Mouse (Mus musculus): ENCODE results near the gene Slc4a7.
"Not testable (repeated sequence)": the region's sequence is repeated elsewhere in the genome, so short reads cannot be mapped to it uniquely, and the experiment has no call there.

Gene Slc4a7

DNA sequence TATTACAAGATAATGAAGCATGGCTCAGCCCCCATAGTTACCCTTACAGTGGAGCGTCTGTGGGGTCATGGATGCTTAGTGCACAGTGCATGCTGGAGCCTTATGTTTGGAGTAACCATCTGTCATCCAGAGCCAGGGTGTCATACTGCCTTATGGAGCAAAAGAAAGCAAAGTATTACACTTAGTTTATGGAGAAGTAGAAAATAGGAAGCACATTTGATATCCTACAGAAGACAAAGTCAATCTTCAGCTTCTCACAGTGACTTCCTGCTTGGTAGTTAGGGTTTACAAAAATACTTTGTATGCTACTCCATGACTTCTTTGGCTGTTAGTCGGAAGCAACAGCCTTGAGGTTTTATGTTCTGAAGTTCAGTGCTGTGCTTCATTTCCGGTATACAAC is 98.7 kb downstream of the Slc4a7 start:
- DNase-seq: no peak

DNA sequence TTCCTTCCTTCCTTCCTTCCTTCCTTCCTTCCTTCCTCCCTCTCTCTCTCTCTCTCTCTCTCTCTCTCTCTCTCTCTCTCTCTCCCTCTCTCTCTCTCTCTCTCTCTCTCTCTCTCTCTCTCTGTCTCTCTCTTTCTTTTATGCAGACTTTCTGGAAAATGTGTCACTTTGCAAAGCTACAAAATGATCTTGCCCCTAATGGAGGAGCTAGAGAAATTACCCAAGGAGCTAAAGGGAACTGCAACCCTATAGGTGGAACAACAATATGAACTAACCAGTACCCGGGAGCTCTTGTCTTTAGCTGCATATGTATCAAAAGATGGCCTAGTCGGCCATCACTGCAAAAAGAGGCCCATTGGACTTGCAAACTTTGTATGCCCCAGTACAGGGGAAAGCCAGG is 101.0 kb downstream of the Slc4a7 start, which contains the start of gene Nek10:
Gene Nek10, plus strand, starts transcription at position 301 of the 400 bp plus-strand sequence.
- DNase-seq: not testable (repeated sequence)

DNA sequence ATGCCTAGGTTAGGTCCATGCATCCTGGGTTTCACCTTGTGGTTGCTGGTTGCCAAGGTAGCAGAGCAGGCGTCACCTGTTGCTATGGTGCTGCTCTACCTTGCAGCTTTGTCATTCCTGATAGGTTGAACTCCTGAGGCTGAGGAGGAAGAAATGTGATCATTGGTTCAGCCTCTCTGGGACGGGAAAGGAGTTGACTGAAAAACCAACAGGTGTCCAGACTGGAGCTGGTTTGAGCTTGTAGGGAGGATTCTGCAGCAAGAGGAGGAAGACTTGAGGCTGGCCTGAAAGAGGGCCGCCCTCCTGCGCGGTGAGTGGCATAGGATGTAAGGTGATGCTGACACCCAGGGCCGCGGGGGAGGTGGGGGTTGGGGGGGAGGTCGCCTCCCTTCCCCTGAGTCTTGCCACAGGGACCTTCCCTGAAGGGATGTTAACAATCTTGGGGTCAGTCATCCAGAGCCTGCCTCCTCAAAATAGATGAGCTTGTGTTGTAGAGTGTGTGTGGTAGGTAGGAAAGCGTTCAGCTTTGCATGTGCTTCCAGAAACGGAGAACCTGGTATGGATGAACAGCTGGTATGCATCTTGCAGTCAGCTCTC is 101.9 kb downstream of the Slc4a7 start:
- DNase-seq: no peak

DNA sequence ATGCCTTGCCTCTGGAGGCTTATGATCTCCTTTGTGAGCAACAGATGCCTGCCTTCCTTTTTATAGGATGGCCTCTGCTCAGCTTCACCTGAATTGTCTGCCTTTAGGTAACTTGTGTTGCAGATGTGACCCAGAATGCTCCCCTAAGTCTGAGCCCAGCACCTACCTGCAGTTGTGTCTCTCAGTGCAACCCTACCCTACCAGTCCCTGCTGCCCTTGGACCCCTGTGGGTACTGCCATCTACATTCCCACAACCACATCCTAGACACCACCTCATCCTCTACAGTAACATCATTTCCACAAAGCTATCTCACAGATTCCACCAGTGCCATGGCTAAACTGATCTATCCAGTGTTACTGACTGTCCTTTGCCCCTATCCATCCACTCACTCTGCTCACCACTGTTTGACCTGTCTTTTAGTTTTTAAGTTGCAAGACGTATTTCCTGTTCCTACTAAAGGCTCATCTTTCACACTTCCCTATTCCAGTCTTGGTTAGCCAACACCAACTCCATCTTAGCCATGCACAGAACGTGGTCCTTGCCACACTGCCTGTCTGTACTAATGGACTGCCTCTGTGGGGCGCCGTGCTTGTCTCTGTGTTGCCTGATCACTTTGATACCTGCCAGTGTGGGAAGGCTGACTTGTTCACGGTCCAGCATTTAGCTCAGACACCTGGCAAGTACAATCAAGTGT is 102.6 kb downstream of the Slc4a7 start:
- no peak for DNase-seq

DNA sequence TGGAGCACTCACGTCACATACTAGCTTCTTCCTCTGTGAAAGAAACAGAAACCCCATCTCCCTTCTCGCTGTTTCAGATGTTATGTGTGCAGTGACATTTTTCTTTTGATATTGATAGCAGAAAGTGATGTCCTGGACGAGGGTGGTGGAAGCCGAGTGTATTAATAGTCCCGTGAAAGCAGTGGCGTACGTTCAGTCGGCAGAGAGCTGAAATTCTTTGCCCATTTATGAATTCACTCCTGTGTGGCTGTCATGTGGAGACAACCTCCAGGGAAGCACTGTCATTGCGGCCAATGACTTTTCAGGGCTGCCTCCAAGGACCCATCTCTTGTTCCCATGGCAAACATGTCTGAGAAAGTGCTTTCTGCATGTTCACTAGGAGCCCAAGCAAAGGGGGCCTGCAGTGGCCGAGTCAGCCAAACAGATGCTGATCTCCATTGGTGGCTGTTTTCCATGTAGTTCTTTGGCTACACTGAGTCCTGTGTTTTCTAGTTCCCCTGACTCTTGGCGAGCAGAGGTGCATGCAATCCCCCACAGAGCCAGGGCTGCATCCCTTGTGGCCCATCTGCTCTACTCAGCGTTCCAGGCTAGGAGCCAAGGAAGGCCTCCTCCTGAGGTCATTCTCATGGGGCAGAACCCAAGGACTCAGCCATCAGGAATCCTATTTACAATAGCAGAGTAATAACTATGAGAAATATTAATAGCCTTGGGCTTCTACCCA is 130.6 kb downstream of the Slc4a7 start:
- peak; percentile 69 for DNase-seq

DNA sequence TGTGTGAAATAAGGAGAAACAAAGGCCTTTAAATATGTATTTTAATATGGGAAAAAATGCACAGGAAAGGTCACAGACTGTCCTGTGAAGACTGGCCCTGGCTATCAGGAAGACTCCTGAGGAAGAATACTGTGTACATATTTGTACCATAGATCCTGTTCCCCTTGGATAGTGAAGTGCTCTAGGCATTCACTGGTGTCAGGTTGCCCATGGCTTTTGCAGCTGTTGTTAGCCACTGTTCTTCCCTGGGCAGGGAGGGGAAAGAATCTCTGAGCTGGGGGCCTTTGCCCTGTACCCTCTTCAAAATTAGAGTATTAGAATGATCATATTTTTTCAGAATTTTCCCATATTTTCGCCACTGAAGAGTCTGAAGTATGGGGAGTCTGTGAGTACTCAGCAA is 131.4 kb downstream of the Slc4a7 start:
- no peak for DNase-seq

DNA sequence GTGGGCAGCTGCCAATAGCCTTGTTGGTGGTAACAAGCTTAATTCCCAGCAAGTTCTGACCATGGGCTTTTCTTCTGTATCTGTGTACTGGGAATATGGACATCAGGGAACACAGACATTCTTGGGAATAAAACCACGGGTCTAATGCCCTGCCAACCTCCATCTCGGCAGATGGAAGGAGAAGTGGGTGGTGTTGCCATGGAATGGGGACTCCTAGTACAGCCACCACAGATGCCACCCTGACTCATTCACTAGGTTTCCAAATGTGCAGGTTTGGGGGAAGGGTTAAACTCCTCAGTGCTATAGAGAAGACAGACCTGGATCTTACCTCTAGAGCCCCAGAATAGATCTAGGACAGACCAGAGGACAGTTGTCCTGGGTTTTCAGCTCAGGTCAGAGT is 132.2 kb downstream of the Slc4a7 start:
- DNase-seq: no peak

DNA sequence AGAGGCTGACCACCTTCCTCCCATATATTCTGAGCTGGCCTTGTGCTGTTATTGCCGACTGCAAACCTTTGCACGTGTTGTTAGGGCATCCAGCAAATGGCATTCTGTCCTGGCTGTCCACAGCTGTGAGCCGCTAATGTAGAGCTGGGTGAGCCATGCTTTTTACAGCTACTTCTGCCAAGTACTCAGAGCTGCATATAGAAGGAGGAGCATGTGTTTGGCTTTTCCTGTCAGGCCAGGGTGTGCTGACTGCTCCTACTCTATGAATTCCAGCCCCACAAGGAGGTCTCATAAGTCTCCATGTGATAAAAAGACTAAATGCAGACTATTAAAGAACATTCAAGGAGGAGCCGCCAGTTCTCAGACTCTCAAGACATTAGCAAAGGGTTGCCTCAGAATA is 135.5 kb downstream of the Slc4a7 start:
- DNase-seq: no peak

DNA sequence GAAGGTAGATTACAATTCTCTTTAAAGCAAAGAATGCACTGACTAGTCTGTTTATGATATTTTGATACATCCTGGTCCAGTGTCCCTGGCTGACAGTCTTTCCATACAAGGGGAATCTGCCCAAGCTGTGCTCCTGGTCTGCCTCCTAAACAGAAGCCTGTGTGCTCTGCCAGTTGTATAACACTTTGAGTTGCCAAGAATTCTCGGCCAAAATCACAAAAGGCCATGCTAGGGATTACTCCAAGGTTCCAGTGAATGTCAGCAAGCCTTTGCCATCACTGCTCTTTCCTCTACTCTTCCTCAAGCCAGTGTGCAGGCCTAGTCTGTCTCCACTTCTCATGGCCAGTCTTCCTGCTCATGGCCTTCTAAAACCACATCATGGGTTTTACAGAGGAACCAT is 136.0 kb downstream of the Slc4a7 start:
- no peak for DNase-seq

DNA sequence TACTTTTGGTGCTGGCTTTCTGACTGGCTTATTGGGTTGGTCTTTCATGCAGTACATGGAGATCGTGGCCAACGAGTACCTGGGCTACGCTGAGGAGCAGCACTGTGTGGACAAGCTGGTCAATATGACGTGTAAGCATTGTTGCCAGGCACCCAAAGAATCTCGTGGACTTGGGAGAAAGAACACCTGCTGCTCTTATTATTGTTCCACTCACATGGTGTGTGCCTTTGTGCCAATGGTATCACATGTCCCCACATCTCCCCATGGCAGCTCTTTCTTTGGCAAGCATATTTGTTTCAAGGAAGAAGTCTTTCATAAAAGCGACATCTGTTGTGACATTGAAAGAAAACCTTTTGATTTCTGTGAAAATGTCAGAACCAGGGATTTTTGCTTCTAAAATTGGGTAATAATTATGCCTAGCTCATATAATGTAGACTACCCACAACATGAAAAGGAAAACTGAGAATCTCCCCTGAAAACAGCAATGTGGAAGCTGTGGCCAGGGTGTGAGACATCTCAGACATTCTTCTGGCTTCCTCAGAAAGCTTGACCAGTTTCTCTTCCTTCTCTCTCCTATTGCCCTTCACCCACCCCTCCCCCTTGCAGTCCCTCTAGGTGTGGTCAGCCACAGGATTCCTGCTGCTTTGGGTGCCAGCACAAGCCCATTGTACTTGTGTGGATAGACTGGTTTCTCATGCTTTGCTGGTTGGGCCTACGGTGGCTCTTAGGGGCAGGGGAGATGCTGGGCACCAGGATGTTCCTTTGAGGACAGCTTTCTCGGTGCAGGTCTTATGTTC is 140.9 kb downstream of the Slc4a7 start:
- no peak for DNase-seq

Measured in lung, postnatal 14 days (tissue).